Mouse (Mus musculus): ENCODE measurements around the gene Ctsg. TPM values are rescaled to one million over a fixed set of nuclear protein-coding genes. Genes with fewer than 3 reads are reported as not detected.
"Not testable (repeated sequence)": the region's sequence is repeated elsewhere in the genome, so short reads cannot be mapped to it uniquely, and the experiment has no call there.

Ctsg gene
- total RNA-seq (2015) (4,330 and 4,812 TPM in 2 replicates), total RNA-seq (2017) (4,060 and 4,327 TPM in 2 replicates)

DNA sequence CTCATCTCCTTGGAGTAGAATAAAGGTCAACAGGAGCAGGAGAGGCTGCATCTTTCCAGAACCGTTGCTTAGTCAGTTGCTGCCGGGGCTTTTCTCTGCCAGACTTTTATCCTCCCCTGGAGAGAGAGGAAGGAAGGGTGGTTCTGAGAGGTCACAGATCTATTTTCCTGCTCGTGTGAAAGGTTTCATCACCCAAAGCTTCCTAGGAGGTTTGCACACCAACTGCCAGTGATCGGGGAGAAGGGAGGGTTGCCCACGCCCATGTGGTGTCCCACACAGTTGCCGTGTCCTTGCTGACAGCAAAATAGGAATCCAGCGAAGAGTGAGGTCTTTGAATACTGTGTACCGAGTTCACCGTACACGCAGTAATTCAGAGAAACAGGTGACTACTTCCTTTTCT lies at the start of gene Ctsg:
Gene Ctsg (minus strand): TSS at position 189 of the 400 bp plus-strand sequence.
- ATAC-seq (replicated peaks; ENCODE audit: poor library complexity): peak; percentile 69

DNA sequence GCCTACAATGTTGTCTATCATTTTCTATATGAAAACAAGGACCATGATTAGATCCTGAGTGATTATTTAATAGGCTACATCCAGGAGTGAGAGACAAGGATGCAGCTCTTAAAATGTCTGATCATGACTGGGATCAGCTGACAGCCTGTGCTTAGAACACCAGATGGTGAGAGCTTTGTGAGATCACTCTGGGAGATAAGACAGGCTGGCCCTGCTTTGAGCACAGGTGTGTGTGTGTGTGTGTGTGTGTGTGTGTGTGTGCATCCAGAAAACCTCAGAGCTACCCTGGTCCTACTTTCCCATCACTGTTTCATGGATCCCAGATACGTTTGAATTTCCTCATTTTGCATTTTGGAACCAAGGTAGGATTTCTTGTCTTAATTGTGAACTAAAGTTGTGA lies 31.3 kb upstream of the Ctsg start:
- not testable (repeated sequence) for ATAC-seq (replicated peaks; ENCODE audit: poor library complexity)

DNA sequence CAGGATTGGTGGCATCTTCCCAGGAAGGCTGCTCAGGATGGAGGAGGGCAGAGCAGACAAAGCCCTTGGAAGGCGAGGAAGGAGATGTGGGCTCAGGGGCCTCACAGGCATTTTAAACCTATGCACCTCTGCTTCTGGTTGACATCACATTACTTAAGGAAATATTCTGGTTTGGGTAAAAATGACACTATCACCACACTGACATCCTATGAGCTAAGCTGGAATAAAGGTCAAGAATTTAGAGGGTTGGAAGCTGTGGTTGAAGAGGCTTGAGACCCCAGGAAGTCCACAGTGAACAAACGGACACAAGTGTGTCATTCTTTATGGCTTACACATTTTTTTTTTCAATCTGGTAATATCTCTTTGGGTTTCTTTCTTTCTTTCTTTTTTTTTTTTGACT lies 30.1 kb upstream of the Ctsg start, which contains the start of gene Gzmd:
Gene Gzmd (minus strand): TSS at position 101 of the 400 bp plus-strand sequence.
- ATAC-seq (replicated peaks; ENCODE audit: poor library complexity): not testable (repeated sequence)

DNA sequence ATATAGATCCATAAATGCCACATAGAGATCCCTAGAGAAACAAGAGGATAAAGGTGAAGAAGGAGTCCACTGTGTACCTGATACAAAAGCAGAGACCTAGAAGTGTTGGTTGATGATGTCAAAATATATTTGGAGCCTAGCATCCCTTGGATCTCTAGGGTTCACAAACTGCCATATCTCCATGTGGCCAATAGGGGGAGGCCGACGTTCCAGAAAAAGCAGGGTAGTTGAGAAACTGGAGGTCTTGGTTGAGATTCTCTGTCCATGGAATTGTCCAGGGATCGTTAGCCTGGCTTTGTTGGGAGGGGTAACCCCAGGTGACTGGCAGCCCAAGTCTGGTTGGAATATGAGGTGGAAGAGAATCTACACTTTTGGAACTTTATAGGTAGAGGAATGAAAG lies 26.0 kb upstream of the Ctsg start:
- ATAC-seq (replicated peaks; ENCODE audit: poor library complexity): peak; percentile 48; the same call in 1 of the 2 replicates

DNA sequence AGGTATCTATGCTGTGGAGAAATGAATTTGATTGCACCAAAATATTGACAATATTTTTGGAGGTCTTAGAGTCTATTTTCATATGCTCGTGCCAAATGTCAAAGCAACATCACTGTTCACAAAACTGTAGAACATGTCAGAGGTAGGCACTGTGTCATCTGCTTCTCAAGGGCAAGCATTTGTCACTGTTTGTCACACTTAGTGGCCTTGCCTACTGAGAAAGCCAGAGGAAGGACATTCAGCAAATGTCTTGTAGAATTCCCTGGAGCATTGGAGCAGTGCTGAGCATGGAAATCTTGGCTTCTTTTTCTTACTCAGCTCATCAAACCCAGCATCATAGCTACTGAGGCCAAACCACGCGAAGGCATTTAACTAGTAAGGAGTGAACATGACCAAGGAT lies 21.1 kb upstream of the Ctsg start:
- ATAC-seq (replicated peaks; ENCODE audit: poor library complexity): no peak

DNA sequence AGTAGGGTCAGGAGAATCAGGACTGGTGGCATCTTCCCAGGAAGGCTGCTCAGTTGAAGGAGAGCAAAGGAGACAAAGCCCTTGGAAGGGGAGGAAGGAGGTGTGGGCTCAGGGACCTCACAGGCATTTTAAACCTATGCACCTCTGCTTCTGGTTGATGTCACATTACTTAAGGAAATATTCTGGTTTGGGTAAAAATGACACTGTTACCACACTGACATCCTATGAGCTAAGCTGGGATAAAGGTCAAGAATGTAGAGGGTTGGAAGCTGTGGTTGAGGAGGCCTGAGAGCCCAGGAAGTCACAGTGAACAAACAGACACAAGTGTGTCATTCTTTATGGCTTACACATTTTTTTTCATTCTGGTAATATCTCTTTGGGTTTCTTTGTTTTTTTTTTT lies 18.2 kb upstream of the Ctsg start, which contains the start of gene Gzme:
Gene Gzme (minus strand): TSS at position 101 of the 400 bp plus-strand sequence.
- no peak for ATAC-seq (replicated peaks; ENCODE audit: poor library complexity)

DNA sequence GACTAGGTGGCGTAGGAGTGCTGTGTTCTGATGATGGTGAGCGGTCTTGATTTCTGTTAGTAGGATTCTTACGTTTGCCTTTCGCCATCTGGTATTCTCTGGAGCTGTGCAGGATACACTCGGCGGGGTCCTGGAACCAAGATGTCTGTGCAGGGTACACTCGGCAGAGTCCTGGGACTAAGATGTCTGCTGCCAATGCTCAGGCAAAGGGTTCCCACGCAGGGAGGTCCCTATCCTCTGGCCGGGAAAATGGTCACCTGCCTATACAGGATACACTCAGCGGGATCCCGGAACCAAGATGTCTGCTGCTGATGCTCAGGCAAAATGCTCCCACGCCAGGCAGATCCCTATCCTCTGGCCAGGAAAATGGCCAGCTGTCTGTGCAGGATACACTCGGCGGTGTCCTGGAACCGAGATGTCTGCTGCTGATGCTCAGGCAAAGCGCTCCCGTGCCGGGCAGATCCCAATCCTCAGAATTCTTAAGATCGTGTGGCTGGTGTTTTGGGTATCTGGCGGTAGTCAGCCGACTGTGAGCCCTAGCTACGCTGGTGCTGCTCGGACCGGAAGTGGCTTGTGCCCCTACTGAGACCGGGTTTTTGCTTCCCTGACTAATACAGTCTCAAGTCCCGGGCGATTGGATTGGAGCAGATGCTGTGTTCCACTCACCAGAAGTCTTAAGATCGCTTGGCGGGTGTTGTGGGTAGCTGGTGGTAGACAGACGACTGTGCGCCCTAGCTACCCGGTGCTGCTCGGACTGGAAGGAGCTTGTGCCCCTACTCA lies 13.3 kb upstream of the Ctsg start:
- ATAC-seq (replicated peaks; ENCODE audit: poor library complexity): not testable (repeated sequence)

DNA sequence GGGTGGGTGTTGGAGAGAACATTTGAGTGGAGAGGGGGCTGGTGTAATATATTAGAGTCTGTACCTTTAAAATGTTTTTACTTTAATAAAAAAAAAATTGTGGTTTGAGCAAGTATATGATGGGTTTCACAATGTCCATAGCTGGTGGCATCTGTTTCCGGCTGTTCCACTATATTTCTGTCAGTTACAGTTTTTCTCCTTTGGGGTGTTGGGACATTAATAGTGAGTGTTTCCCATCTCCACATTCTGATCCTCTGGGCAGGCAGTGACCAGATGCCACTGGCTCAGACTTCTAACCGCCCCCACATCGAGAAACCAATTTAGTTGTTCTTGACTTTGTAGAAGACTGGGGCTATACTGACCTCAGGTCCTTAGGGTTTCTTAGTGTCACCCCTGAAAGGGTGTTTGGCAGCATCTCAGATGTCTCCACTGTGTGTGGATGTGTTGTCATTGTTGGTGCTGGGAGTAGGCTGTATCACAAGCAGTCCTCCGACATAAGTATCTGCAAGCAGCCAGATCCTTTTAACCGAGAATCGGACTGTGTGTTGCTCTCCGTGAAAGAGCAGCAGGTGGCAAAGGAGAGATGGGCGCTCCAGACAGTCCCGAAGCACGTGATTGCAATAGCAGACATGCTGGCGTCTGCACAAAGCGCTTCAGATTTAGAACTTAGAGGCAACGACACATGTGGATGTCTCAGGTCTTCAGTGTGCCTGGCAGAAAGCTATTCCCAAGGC lies 3.2 kb upstream of the Ctsg start:
- peak; percentile 56 for ATAC-seq (replicated peaks; ENCODE audit: poor library complexity)

DNA sequence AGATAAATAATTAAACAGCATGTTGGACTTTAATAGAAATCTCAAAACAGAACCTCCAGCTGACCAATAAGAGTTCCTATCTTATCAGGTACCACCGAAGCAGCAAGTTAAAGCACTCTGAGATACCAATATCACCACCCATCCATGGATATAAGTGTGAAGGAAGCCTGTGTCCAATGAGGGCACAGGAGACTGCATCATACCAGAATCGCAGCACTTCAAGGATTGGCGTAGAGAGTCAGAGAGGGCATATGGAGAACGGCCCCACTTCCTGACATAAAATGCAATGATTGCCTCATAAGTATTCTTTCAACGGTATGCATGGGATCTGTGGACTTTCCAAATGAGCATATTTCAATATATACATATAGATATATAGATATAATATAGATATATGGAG lies 2.6 kb upstream of the Ctsg start:
- ATAC-seq (replicated peaks; ENCODE audit: poor library complexity): peak; percentile 55

DNA sequence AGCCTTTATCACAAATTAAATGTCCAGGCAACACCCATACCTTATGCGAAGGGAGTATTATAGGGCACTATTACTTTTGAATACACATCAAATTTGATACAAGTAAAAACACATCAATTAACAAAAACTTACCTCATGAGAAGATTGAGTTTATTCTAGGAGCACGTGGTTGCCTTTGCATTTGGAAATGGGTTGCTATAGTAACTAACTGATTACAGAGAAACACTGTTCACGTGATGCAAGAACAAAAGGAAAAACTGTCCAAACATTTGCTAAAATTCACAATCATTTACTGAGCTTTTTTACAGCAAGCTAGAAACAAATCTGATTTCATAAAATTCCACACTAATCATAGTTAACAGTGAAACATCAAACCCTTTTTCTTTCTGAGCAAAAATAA lies 1.1 kb upstream of the Ctsg start:
- ATAC-seq (replicated peaks; ENCODE audit: poor library complexity): no peak

DNA sequence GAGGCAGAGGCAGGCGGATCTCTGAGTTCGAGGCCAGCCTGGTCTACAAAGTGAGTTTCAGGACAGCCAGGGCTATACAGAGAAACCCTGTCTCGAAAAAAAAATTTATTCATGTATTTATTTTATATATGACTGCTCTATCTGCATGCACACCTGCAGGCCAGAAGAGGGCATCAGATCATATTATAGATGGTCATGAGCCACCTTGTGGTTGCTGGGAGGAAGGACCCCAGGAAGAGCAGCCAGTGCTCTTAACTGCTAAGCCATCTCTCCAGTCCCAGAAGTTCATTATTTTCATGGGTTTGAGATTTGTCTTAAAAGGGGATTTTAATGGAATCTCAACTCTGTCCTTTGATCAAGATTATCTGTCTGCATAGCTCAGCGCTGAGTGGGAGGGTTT lies 3.4 kb downstream of the Ctsg start:
- peak; percentile 47; the same call in 1 of the 2 replicates for ATAC-seq (replicated peaks; ENCODE audit: poor library complexity)

DNA sequence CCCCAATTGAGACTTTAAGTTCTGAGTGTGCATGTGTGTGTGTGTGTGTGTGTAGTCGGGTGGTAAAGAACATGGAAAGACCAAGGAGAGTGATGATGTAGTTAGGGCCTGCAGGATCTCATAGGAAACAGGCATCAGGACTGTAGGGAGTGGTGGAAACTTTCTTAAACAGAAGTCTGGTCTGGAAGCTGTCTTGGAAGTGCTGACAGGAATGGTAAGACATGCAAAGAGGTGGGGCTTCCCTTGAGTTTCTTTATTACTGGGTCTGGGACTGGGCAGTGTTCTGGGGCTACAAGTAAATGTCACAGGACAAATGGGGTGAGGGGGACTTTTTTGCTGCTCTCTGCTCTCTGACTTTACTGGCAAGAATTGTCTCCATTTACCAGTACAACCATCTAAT lies 4.8 kb downstream of the Ctsg start:
- ATAC-seq (replicated peaks; ENCODE audit: poor library complexity): no peak

DNA sequence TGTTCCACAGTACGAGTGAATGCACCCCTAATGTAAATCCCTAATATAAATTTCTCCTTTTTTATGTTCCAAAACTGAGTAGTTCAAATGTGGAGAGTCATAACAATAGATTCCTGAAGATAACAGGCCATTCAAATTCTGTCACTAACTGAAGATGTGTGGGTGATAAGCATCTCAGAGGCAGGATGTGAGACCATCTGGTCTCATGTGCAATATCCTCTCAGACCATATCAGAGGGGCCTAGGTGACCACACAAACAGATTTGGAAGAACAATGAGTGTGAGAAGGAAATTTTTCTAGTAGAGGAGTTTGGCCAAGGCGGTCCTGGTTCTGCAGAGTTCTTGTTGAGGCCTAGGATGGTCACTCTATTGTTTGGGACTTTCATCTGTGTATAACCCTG lies 9.0 kb downstream of the Ctsg start:
- ATAC-seq (replicated peaks; ENCODE audit: poor library complexity): peak; percentile 58

DNA sequence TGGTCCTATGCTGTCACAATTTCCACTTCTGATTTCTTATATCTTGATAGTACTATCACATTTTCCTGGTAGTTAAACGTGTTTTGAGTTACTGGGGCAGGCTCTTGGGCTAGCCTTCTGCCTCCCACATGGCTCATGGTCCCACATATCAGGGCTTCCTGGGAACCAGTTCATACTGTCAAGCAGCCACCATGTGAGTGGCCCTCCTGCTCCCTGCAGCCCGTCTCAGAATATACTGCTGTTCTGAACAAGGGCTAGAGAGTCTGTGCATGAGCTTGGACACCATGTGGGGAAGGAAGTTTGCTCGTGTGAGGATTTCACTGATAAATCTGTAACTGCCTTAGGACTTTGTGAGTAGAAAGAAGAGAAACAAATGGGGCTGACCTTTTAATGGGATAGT lies 15.7 kb downstream of the Ctsg start:
- ATAC-seq (replicated peaks; ENCODE audit: poor library complexity): no peak

DNA sequence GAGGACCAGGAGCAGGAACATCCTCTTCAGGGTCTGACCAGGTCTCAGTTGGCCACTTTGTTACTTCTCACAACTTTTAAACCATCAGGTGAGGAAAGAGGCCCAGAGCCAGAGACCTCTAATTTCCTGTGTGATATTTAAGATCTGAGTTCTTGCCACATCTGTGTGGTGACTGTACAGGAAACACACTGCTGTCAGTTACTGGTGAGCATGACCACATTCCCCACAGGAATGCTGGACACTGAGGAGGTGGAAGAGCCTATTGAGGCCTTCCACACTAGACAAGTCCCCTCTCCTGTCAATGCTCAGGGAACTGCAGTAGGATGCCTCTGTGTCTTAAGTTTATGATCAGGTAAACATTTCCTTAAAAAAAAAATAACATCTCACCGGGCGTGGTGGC lies 17.2 kb downstream of the Ctsg start, which contains the start of gene Mcpt8:
Gene Mcpt8 (minus strand): TSS at position 107 of the 400 bp plus-strand sequence.
- ATAC-seq (replicated peaks; ENCODE audit: poor library complexity): peak; percentile 80

DNA sequence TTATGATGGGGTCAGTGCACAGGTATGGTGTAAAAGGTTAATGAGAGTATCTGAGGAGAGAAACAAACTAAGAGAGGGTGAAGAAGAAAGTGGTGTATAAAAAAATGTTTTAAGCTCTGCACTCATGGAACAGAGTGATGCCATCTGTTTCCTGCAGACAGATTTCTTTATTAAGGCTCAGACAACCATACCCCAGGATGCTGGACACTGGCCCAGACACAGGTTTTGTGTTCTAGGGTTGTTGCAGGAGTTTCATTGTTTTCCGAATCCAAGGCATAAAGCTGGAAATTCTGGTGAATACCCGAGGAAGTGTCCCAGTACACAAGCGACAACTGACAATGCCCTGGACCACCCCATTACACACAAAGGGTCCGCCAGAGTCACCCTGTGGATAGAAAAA lies 20.4 kb downstream of the Ctsg start:
- no peak for ATAC-seq (replicated peaks; ENCODE audit: poor library complexity)

DNA sequence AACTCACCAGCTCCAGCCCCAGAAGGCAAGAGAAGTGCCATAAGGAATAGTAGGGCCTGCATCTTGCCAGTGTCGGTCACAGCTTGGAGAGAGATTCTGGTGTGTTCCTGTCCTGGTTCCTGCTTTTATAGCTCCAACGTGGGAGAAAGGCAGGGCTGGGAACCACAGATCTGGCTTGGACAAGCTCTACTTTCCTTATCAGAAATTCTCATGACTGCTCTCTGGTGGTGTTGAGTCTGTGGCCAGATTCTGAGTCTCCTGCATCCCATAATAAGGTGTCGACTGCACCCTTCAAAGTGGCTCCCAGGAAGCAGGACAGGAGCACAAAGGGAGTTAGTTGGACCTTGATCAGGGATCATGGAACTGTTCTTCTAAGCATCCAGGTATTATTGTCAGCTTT lies 40.2 kb downstream of the Ctsg start, which contains the start of gene Mcpt4:
Gene Mcpt4 (minus strand): TSS at position 101 of the 400 bp plus-strand sequence.
- ATAC-seq (replicated peaks; ENCODE audit: poor library complexity): not testable (repeated sequence)

DNA sequence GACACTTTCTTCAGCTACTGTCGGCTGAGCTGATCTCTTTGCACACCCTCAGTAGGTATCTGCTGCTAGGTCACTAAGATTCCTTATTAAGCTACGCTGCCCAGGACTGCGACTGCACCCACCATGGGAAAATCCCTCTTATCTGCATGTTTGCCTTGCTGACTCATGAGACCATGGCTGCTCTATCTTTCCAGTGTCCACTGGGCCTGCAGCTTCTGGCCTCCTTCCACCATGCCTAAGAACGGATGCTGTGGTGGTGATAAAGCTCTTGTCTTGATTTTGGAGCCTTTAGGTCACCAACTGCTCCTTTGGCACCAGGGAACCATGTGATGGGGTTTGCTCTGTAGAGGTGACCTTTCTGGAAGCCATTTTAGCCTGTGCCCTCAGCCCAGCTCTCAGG lies 44.7 kb downstream of the Ctsg start:
- peak; percentile 79 for ATAC-seq (replicated peaks; ENCODE audit: poor library complexity)

DNA sequence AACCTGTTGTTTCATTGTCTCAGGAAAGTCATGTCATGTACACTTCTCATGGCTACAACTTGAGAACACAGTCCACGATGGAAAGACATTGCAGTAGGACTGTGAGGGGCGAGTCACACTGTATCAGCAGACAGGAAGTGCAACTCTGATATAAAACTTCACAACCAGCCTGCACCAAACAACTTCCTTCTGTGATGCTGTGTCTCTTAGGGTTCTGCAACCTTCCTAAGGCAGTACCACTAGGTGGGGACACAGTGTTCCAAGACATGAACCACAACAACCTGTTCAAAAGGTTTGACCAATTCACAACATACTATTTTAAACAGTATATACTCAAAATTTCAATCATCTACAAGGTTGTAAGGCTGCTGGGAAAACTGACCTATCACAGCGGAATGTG lies 47.0 kb downstream of the Ctsg start:
- peak; percentile 55 for ATAC-seq (replicated peaks; ENCODE audit: poor library complexity)

All from megakaryocyte progenitor cell, adult 5-6 weeks (primary cell).